Mouse (Mus musculus) liver, postnatal 0 days (tissue): ENCODE measurements at regions not wholly inside any gene's neighbourhood (a gene's known extent, or its start where the extent isn't known, plus 50 kb on each side); places are given as distances from the start of the nearest gene placed in this dataset.

Experiments used
- ATAC-seq: fragments of 200-750 bp; cut with Nextera tagmentation; 2 replicates; pipeline ENCODE4 v1.8.0; 2017; ENCODE audit warnings: mild to moderate bottlenecking, moderate library complexity
- DNase-seq: peaks from one replicate; pipeline ENCODE4 v3.0.0-alpha.2; 2016
- H3K27ac ChIP-seq: fragments of 300-500 bp; sonication (generic); 2 replicates; pipeline ENCODE4 v1.5.1; 2014; ENCODE audit warnings: antibody characterized with exemption, moderate library complexity, mild to moderate bottlenecking, low read depth
- H3K27me3 ChIP-seq: fragments of 300-500 bp; sonication (generic); 2 replicates; pipeline ENCODE4 v1.6.1; 2014; ENCODE audit warnings: low read length, control low read depth, mixed read lengths; ENCODE audit not compliant: insufficient read depth
- H3K36me3 ChIP-seq: fragments of 300-500 bp; sonication (generic); replicated peaks from 2 replicates; pipeline ENCODE4 v1.6.1; 2014; ENCODE audit warnings: mild to moderate bottlenecking, control low read depth, low read length, moderate library complexity, mixed read lengths; ENCODE audit not compliant: insufficient read depth
- H3K4me1 ChIP-seq: fragments of 300-500 bp; sonication (generic); 2 replicates; pipeline ENCODE4 v1.6.1; 2014; ENCODE audit warnings: antibody characterized with exemption, mild to moderate bottlenecking, control low read depth; ENCODE audit not compliant: insufficient read depth
- H3K4me2 ChIP-seq: fragments of 300-500 bp; sonication (generic); 2 replicates; pipeline ENCODE4 v1.6.1; 2014; ENCODE audit warnings: low read depth, mild to moderate bottlenecking, low read length, moderate library complexity, mixed read lengths
- H3K4me3 ChIP-seq: fragments of 300-500 bp; sonication (generic); 2 replicates; pipeline ENCODE4 v1.5.1; 2014; ENCODE audit warnings: low read depth, low read length
- H3K9ac ChIP-seq: fragments of 300-500 bp; sonication (generic); replicated peaks from 2 replicates; pipeline ENCODE4 v1.6.1; 2014; ENCODE audit warnings: mild to moderate bottlenecking, moderate library complexity
- H3K9me3 ChIP-seq: fragments of 300-500 bp; sonication (generic); 2 replicates; pipeline ENCODE4 v1.6.1; 2016; ENCODE audit warnings: mild to moderate bottlenecking, control low read depth, low read length, mixed read lengths
- CTCF ChIP-seq: sonication (generic); IDR thresholded peaks from 2 replicates; pipeline ENCODE4 v1.5.1; 2016; ENCODE audit warnings: antibody characterized with exemption, low read depth
- EP300 ChIP-seq: IDR thresholded peaks from 2 replicates; pipeline ENCODE4 v1.6.1; 2016; ENCODE audit warnings: antibody characterized with exemption, low read depth, mild to moderate bottlenecking
- WGBS: fragments of 180-500 bp; shearing (Covaris S2); extraction: QIAGEN DNeasy Blood & Tissue Kit; methylation state at CpG from one replicate; pipeline ENCODE4 v1.1.7; 2014; ENCODE audit not compliant: insufficient replicate concordance; 5-methylcytosine and 5-hydroxymethylcytosine counted together

GRCm38 (mm10) chr11:17460920-17461279, 203.5 kb downstream of the C1d start:
- WGBS = 11% methylated on average over 13 of the region's 13 CpGs

GRCm38 (mm10) chr11:17461701-17462100, 204.3 kb downstream of the C1d start:
- H3K27me3 ChIP-seq = no peaks in the 10 kb centered on the region
- no peak overlapping the region for H3K27ac ChIP-seq
- H3K36me3 ChIP-seq = no peaks in the 10 kb centered on the region
- TF ChIP-seq EP300 = no peak
- no peak for TF ChIP-seq CTCF
- no peak overlapping the region for H3K4me3 ChIP-seq
- no peak overlapping the region for H3K4me2 ChIP-seq
- DNase-seq = no peak
- no peak for ATAC-seq
- H3K9ac ChIP-seq = no peak overlapping the region
- H3K4me1 ChIP-seq = no peaks in the 10 kb centered on the region
- WGBS = 64% methylated on average over 1 of the region's 1 CpGs
- no peaks in the 10 kb centered on the region for H3K9me3 ChIP-seq

More at GRCm38 (mm10) chr11:17460920-17461279, 203.5 kb downstream of the C1d start:
- no peaks in the 10 kb centered on the region for H3K27me3 ChIP-seq
- DNase-seq = no peak
- H3K4me1 ChIP-seq = no peaks in the 10 kb centered on the region
- peak overlapping the region; percentile 40 for H3K4me2 ChIP-seq
- H3K4me3 ChIP-seq = no peak overlapping the region
- ATAC-seq = no peak
- H3K9me3 ChIP-seq = no peaks in the 10 kb centered on the region
- H3K27ac ChIP-seq = no peak overlapping the region
- no peaks in the 10 kb centered on the region for H3K36me3 ChIP-seq
- no peak for TF ChIP-seq EP300
- no peak for TF ChIP-seq CTCF
- H3K9ac ChIP-seq = no peak overlapping the region

DNA sequence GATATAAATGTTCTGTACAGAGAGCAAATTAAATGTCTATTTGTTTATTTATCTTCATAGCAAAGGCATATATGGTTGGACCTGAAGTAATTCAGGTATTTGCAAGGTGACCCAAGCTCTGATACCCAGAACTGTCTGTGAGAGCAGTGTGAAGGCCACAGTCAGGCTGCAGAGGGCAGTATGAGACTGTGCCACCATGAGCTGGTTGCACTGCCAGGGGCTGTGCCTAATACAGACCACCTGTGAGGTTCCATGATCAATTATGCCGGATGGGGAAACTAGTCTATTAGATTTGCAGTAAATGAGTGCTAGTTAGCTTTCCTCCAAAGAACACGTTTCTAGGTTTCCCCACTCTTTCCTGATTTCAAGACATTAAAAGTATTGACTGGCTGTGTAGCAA, 207.5 kb downstream of the C1d start:
- no peaks in the 10 kb centered on the region for H3K36me3 ChIP-seq
- 56% methylated on average over 2 of the region's 2 CpGs for WGBS
- H3K9me3 ChIP-seq = no peaks in the 10 kb centered on the region
- no peak overlapping the region for H3K4me3 ChIP-seq
- H3K4me2 ChIP-seq = no peak overlapping the region
- no peaks in the 10 kb centered on the region for H3K4me1 ChIP-seq
- ATAC-seq (no peak), DNase-seq (no peak)
- no peak overlapping the region for H3K27ac ChIP-seq
- H3K27me3 ChIP-seq = no peaks in the 10 kb centered on the region
- TF ChIP-seq EP300 (no peak), CTCF (peak; percentile 28; the same call in 1 of the 2 replicates)
- H3K9ac ChIP-seq = no peak overlapping the region

GRCm38 (mm10) chr11:17468431-17469165, 211.2 kb downstream of the C1d start:
- no peak for DNase-seq
- 82% methylated on average over 2 of the region's 2 CpGs for WGBS
- no peaks in the 10 kb centered on the region for H3K27me3 ChIP-seq

DNA sequence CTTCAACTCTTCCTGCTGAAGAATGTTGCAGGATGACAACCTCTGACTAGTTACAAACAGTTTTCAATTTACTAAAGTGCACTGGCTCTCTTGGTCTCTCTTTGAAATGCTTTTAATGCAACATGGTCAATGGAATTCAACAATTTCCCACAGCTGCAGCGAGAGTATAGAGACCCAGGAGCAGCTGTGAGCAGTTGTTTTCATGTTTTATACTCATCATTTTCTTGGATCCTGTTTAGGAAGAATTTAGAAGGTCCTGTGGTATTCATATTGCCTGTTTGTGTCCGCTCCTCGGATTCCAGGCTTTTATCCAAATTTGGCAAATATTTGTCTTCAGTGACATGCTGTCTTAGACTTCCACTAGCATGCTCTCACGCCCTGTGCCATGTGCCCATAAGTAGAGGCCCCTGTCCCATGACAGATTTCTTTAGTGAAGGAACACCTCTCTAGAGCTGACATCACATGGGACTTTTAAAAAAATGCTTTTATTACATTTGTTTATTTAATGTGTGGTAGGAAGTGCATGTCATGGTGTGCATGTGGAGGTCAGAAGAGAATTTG, 224.1 kb downstream of the C1d start:
- H3K9me3 ChIP-seq = no peaks in the 10 kb centered on the region
- no peak overlapping the region for H3K4me3 ChIP-seq
- H3K27ac ChIP-seq = no peak overlapping the region
- no peaks in the 10 kb centered on the region for H3K4me1 ChIP-seq
- no peak overlapping the region for H3K9ac ChIP-seq
- no peak for ATAC-seq
- TF ChIP-seq CTCF = no peak
- TF ChIP-seq EP300 = no peak
- WGBS = 56% methylated on average over 4 of the region's 4 CpGs
- no peaks in the 10 kb centered on the region for H3K36me3 ChIP-seq
- no peaks in the 10 kb centered on the region for H3K27me3 ChIP-seq
- DNase-seq = no peak
- H3K4me2 ChIP-seq = no peak overlapping the region

More at GRCm38 (mm10) chr11:17468431-17469165, 211.2 kb downstream of the C1d start:
- Histone ChIP-seq H3K4me2 (no peak overlapping the region), H3K4me3 (no peak overlapping the region), H3K4me1 (no peaks in the 10 kb centered on the region), H3K36me3 (no peaks in the 10 kb centered on the region), H3K27ac (no peak overlapping the region), H3K9me3 (no peaks in the 10 kb centered on the region), H3K9ac (no peak overlapping the region)
- TF ChIP-seq EP300 = no peak
- no peak for TF ChIP-seq CTCF
- peak; percentile 25; the same call in 1 of the 2 replicates for ATAC-seq

GRCm38 (mm10) chr11:17483849-17484441, 226.6 kb downstream of the C1d start:
- no peak for DNase-seq
- no peak overlapping the region for H3K9ac ChIP-seq
- 65% methylated on average over 3 of the region's 3 CpGs for WGBS
- H3K27ac ChIP-seq = no peak overlapping the region
- no peaks in the 10 kb centered on the region for H3K4me1 ChIP-seq
- H3K27me3 ChIP-seq = no peaks in the 10 kb centered on the region
- ATAC-seq = no peak
- no peaks in the 10 kb centered on the region for H3K36me3 ChIP-seq
- no peak overlapping the region for H3K4me2 ChIP-seq
- no peak for TF ChIP-seq CTCF
- H3K4me3 ChIP-seq = no peak overlapping the region
- H3K9me3 ChIP-seq = no peaks in the 10 kb centered on the region
